8 mouse cellular contexts compared by ENCODE assay signal in genomic region chr4:155223594-155224528, GRCm38 (mm10). TPM values are rescaled to one million over a fixed set of nuclear protein-coding genes. Genes with fewer than 3 reads are reported as not detected.
DNase-seq lines count a peak whose midpoint lies in the region; ATAC-seq and TF ChIP-seq lines count a peak whose summit lies in the region.

No protein-coding gene starts in this region.

- H3ac ChIP-seq in myocyte (ENCODE audit: control insufficient read depth, insufficient read length), result peak overlapping the region; percentile 78

- WGBS in hindbrain, embryonic 16.5 days, result 30% methylated on average over 20 of the region's 20 CpGs

- TF ChIP-seq POLR2A in cortical plate, adult 2 months (IDR thresholded peaks at IDR 0.05; ENCODE audit: extremely low read depth, insufficient read depth, low read length), result no peak
- TF ChIP-seq POLR2A in myocyte (IDR thresholded peaks at IDR 0.05; ENCODE audit: insufficient read length, low read depth), result no peak

- H3K9ac ChIP-seq in hindbrain, embryonic 16.5 days (ENCODE audit: low read depth, low read length), result peak overlapping the region; percentile 91

- H3K27me3 ChIP-seq in hindbrain, embryonic 16.5 days (replicated peaks; ENCODE audit: control insufficient read depth, insufficient read depth, low read length), result no peaks in the 10 kb centered on the region
- H3K27me3 ChIP-seq in myocyte (ENCODE audit: control insufficient read depth, insufficient read depth, insufficient read length), result no peaks in the 10 kb centered on the region

- peaks cover 11% of the 10 kb centered on the region; the same call in 1 of the 2 replicates for H3K4me1 ChIP-seq in cortical plate, adult 2 months (ENCODE audit: control insufficient read depth, insufficient read depth, low read length)
- H3K4me1 ChIP-seq in hindbrain, embryonic 16.5 days (ENCODE audit: control insufficient read depth, insufficient read depth, low read depth, low read length), result peaks cover 24% of the 10 kb centered on the region

- peak overlapping the region; percentile 64 for H3K4me3 ChIP-seq in layer of hippocampus, adult 2 months
- peak overlapping the region; percentile 49 for H3K4me3 ChIP-seq in cortical plate, adult 2 months (ENCODE audit: insufficient read depth, low read length)
- H3K4me3 ChIP-seq in hindbrain, embryonic 16.5 days (ENCODE audit: low read length), result peak overlapping the region; percentile 54
- H3K4me3 ChIP-seq in myocyte, result no peak overlapping the region

- peaks cover 35% of the 10 kb centered on the region for H3K79me2 ChIP-seq in myocyte (ENCODE audit: control insufficient read depth, insufficient read depth)

- no peak for ATAC-seq in hindbrain, embryonic 16.5 days

- TF ChIP-seq CTCF in layer of hippocampus, adult 2 months (conservative IDR thresholded peaks at IDR 0.05), result no peak
- no peak for TF ChIP-seq CTCF in cortical plate, adult 2 months (IDR thresholded peaks at IDR 0.05; ENCODE audit: extremely low read depth, insufficient read depth, low read length)

- no peaks in the 10 kb centered on the region for H3K9me3 ChIP-seq in hindbrain, embryonic 16.5 days (ENCODE audit: control insufficient read depth, low read length)

- H3K4me2 ChIP-seq in hindbrain, embryonic 16.5 days (ENCODE audit: low read length), result peak overlapping the region; percentile 78
- H3K4me2 ChIP-seq in myocyte (ENCODE audit: low read depth), result peak overlapping the region; percentile 75

- H3K27ac ChIP-seq in layer of hippocampus, adult 2 months, result peak overlapping the region; percentile 99
- peak overlapping the region; percentile 99 for H3K27ac ChIP-seq in cortical plate, adult 2 months (ENCODE audit: insufficient read depth, low read length)
- peak overlapping the region; percentile 96 for H3K27ac ChIP-seq in hindbrain, embryonic 16.5 days (ENCODE audit: low read depth, low read length)

- no peaks in the 10 kb centered on the region for H3K36me3 ChIP-seq in hindbrain, embryonic 16.5 days (ENCODE audit: control insufficient read depth, insufficient read depth, low read length)
- no peaks in the 10 kb centered on the region for H3K36me3 ChIP-seq in myocyte (ENCODE audit: control insufficient read depth, insufficient read depth)

- DNase-seq in layer of hippocampus, adult 2 months (ENCODE audit: low spot score in 2 of 2), result no peak
- no peak for DNase-seq in layer of hippocampus, adult 9-11 months
- DNase-seq in frontal cortex, postnatal 10 days (ENCODE audit: low spot score in 2 of 2), result no peak
- DNase-seq in layer of hippocampus, adult 8-10 months (ENCODE audit: low spot score in 2 of 2), result no peak
- DNase-seq in thymus, postnatal 36 days, result no peak

TF ChIP-seq in myocyte, 11 proteins besides CTCF, POLR2A, EP300 and RAD21:
- TF ChIP-seq MYOD1 (IDR thresholded peaks at IDR 0.05; ENCODE audit: control insufficient read depth in 1 of 3, insufficient read length in 2 of 3, low read depth in 2 of 3) (no peak), USF1 (IDR thresholded peaks at IDR 0.05; ENCODE audit: low read depth) (no peak), SRF (IDR thresholded peaks at IDR 0.05; ENCODE audit: control insufficient read depth, insufficient read length, low read depth) (no peak), MAX (IDR thresholded peaks at IDR 0.05; ENCODE audit: low read depth) (no peak), POLR2AphosphoS2 (IDR thresholded peaks at IDR 0.05; ENCODE audit: insufficient read length, low read depth) (no peak), MYOG (IDR thresholded peaks at IDR 0.05; ENCODE audit: control insufficient read depth in 1 of 3, insufficient read depth in 1 of 3, insufficient read length in 2 of 3, low read depth in 2 of 3) (no peak), REST (IDR thresholded peaks at IDR 0.05; ENCODE audit: insufficient read depth, insufficient read length) (no peak), TCF12 (IDR thresholded peaks at IDR 0.05; ENCODE audit: insufficient read depth, poor library complexity, severe bottlenecking) (no peak), TCF3 (IDR thresholded peaks at IDR 0.05; ENCODE audit: insufficient read length, low read depth) (no peak), E2F4 (IDR thresholded peaks at IDR 0.05; ENCODE audit: insufficient read depth) (no peak), CEBPB (IDR thresholded peaks at IDR 0.05; ENCODE audit: insufficient read depth, poor library complexity, severe bottlenecking) (no peak)

RNA-seq across cellular contexts. Expression of gene Ski, which starts 1.5 kb away (rescaled TPM):
- total RNA-seq in layer of hippocampus, adult 2 months (2021), result 100 to 1,000 TPM; 128 to 136 TPM
- polyA plus RNA-seq in cortical plate, adult 2 months (2012; rRNA removed), result 69.0 and 70.3 TPM in 2 replicates
- 11.1 TPM in 2 replicates for polyA plus RNA-seq in hindbrain, embryonic 16.5 days (2015; fragmentation: Nextera tagmentation; extraction: Ambion mirVana)
- 54.5 TPM for polyA plus RNA-seq in myocyte (2012; fragmentation: generic; extraction: Trizol)
- 100 to 1,000 TPM; 122 to 130 (median 125) TPM for total RNA-seq in layer of hippocampus, adult 8-10 months (2022)

RNA-seq across cellular contexts. Expression of gene Faap20, which starts 25.7 kb away (rescaled TPM):
- total RNA-seq in layer of hippocampus, adult 2 months (2021), result 10 to 100 TPM; 29.2 to 34.3 TPM
- polyA plus RNA-seq in cortical plate, adult 2 months (2012; rRNA removed), result 36.5 and 37.5 TPM in 2 replicates
- polyA plus RNA-seq in hindbrain, embryonic 16.5 days (2015; fragmentation: Nextera tagmentation; extraction: Ambion mirVana), result 72.1 and 72.5 TPM in 2 replicates
- 40.4 TPM for polyA plus RNA-seq in myocyte (2012; fragmentation: generic; extraction: Trizol)
- 10 to 100 TPM; 24.1 to 35.0 (median 31.4) TPM for total RNA-seq in layer of hippocampus, adult 8-10 months (2022)
